Comparison of ENCODE assay signal across 10 mouse cellular contexts in the genomic region with DNA sequence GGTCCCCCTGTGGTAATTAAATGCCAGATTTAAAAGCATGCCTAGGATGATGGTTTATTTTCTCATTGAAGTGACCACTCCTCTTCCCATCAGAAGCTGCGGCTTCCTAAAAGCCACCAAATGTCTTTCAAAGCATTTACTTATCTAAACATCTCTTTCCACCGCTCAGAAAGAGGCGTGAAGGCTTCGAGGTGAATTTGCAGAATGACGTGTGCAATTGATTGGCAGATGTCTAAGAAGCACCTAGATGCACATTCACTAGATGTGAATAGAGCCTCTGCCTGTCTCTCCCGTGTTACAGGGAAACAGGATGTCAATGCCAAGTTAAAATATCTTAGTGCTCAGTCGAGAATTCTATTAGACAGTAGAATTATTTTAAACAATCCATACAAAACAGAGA. TPM values are rescaled to one million over a fixed set of nuclear protein-coding genes. Genes with fewer than 3 reads are reported as not detected.
DNase-seq lines count a peak whose midpoint lies in the region; ATAC-seq lines count a peak whose summit lies in the region.
"Had no signal": no experiment of that assay in that cellular context is flagged by ENCODE, and none has a peak within 500 bp of the region (broad histone marks: within the 10 kb centered on the region; RNA-seq: fewer than 3 reads in every experiment).

No protein-coding gene starts in this region.

- peak overlapping the region; percentile 92 for H3K4me2 ChIP-seq in hindbrain, embryonic 13.5 days
- peak overlapping the region; percentile 65 for H3K4me2 ChIP-seq in midbrain, embryonic 12.5 days (replicated peaks)

- peaks cover 16% of the 10 kb centered on the region; the same call in 1 of the 2 replicates for H3K4me1 ChIP-seq in heart, embryonic 10.5 days
- peaks cover 34% of the 10 kb centered on the region for H3K4me1 ChIP-seq in hindbrain, embryonic 13.5 days (replicated peaks)
- H3K4me1 ChIP-seq in midbrain, embryonic 12.5 days, result peaks cover 26% of the 10 kb centered on the region

- no peak for ATAC-seq in hindbrain, embryonic 13.5 days (ENCODE audit: low FRiP score)
- no peak for ATAC-seq in midbrain, embryonic 12.5 days (ENCODE audit: low FRiP score, low read depth)
- ATAC-seq in granulocyte monocyte progenitor cell, adult 5-6 weeks (replicated peaks; ENCODE audit: poor library complexity, severe bottlenecking), result no peak

- peak overlapping the region; percentile 67 for H3K9ac ChIP-seq in hindbrain, embryonic 13.5 days
- peak overlapping the region; percentile 67 for H3K9ac ChIP-seq in midbrain, embryonic 12.5 days (replicated peaks)

- H3K27me3 ChIP-seq in heart, embryonic 10.5 days (ENCODE audit: insufficient read depth, poor library complexity, severe bottlenecking), result no peaks in the 10 kb centered on the region
- no peaks in the 10 kb centered on the region for H3K27me3 ChIP-seq in hindbrain, embryonic 13.5 days
- no peaks in the 10 kb centered on the region for H3K27me3 ChIP-seq in midbrain, embryonic 12.5 days

- WGBS in heart, embryonic 10.5 days, result 5% methylated on average over 7 of the region's 7 CpGs
- WGBS in hindbrain, embryonic 13.5 days, result 6% methylated on average over 7 of the region's 7 CpGs
- 2% methylated on average over 7 of the region's 7 CpGs for WGBS in midbrain, embryonic 12.5 days

- H3K4me3 ChIP-seq in heart, embryonic 10.5 days, result peak overlapping the region; percentile 79
- peak overlapping the region; percentile 69 for H3K4me3 ChIP-seq in hindbrain, embryonic 13.5 days
- peak overlapping the region; percentile 65 for H3K4me3 ChIP-seq in midbrain, embryonic 12.5 days
- H3K4me3 ChIP-seq: megakaryocyte, embryonic 14.5 days had no signal

- H3K36me3 ChIP-seq in heart, embryonic 10.5 days, result no peaks in the 10 kb centered on the region
- no peaks in the 10 kb centered on the region for H3K36me3 ChIP-seq in hindbrain, embryonic 13.5 days
- no peaks in the 10 kb centered on the region; the same call in 1 of the 2 replicates for H3K36me3 ChIP-seq in midbrain, embryonic 12.5 days

- no peaks in the 10 kb centered on the region for H3K9me3 ChIP-seq in heart, embryonic 10.5 days
- peaks cover 7% of the 10 kb centered on the region for H3K9me3 ChIP-seq in hindbrain, embryonic 13.5 days
- H3K9me3 ChIP-seq in midbrain, embryonic 12.5 days, result peaks cover 3% of the 10 kb centered on the region
- H3K9me3 ChIP-seq: megakaryocyte, embryonic 14.5 days had no signal

- DNase-seq in heart, embryonic 10.5 days (ENCODE audit: low spot score), result no peak
- DNase-seq in heart, postnatal 4 days, result no peak
- peak; percentile 45 for DNase-seq in ZHBTc4 (ENCODE audit: low read depth, low spot score)
- no peak for DNase-seq in spleen, postnatal 36 days (ENCODE audit: low spot score in 2 of 2)
- DNase-seq in kidney, adult 11 months, result no peak
- DNase-seq: cerebellum, adult 9-11 months had no signal

- peak overlapping the region; percentile 90; the same call in 1 of the 2 replicates for H3K27ac ChIP-seq in heart, embryonic 10.5 days
- H3K27ac ChIP-seq in hindbrain, embryonic 13.5 days, result peak overlapping the region; percentile 63
- H3K27ac ChIP-seq in midbrain, embryonic 12.5 days (replicated peaks), result no peak overlapping the region

RNA-seq across cellular contexts. Expression of a gene that starts 1.8 kb away (rescaled TPM):
- 5.7 and 8.4 TPM in 2 replicates for polyA plus RNA-seq in heart, embryonic 10.5 days (2016; fragmentation: Nextera tagmentation; extraction: Ambion mirVana)
- 10 to 100 TPM; 14.2 to 14.7 TPM for total RNA-seq in heart, postnatal 4 days (2021)
- 42.8 and 49.0 TPM in 2 replicates for polyA plus RNA-seq in hindbrain, embryonic 13.5 days (2015; fragmentation: Nextera tagmentation; extraction: Ambion mirVana)
- polyA plus RNA-seq in midbrain, embryonic 12.5 days (2016; fragmentation: Nextera tagmentation; extraction: Ambion mirVana), result 50.3 and 51.0 TPM in 2 replicates
- total RNA-seq in granulocyte monocyte progenitor cell, adult 5-6 weeks (2014; fragmentation: Nextera tagmentation), result 0.15 TPM in 1 of 2 replicates, not detected in the other
- total RNA-seq in granulocyte monocyte progenitor cell, adult 5-6 weeks (2017), result 0.82 TPM in 1 of 2 replicates, not detected in the other
